Mouse (Mus musculus) midbrain, embryonic 15.5 days (tissue): ENCODE measurements around the gene Neb. TPM values are rescaled to one million over a fixed set of nuclear protein-coding genes. Genes with fewer than 3 reads are reported as not detected.
"Not testable (repeated sequence)": the region's sequence is repeated elsewhere in the genome, so short reads cannot be mapped to it uniquely, and the experiment has no call there.

Experiments
- ATAC-seq: fragments of 200-750 bp; cut with Nextera tagmentation; replicated peaks from 2 replicates; pipeline ENCODE4 v1.8.0; 2017; ENCODE audit warnings: moderate TSS enrichment
- H3K27ac ChIP-seq: fragments of 300-500 bp; sonication (generic); 2 replicates; pipeline ENCODE4 v1.5.1; 2015; ENCODE audit warnings: mild to moderate bottlenecking, inconsistent platforms
- H3K27me3 ChIP-seq: fragments of 300-500 bp; sonication (generic); replicated peaks from 2 replicates; pipeline ENCODE4 v1.6.1; 2015; ENCODE audit warnings: inconsistent platforms
- H3K36me3 ChIP-seq: fragments of 300-500 bp; sonication (generic); replicated peaks from 2 replicates; pipeline ENCODE4 v1.6.1; 2015; ENCODE audit warnings: inconsistent platforms
- H3K4me1 ChIP-seq: fragments of 300-500 bp; sonication (generic); 2 replicates; pipeline ENCODE4 v1.6.1; 2015; ENCODE audit warnings: inconsistent platforms
- H3K4me2 ChIP-seq: fragments of 300-500 bp; sonication (generic); 2 replicates; pipeline ENCODE4 v1.6.1; 2015; ENCODE audit warnings: inconsistent platforms, mild to moderate bottlenecking, moderate library complexity
- H3K4me3 ChIP-seq: fragments of 300-500 bp; sonication (generic); 2 replicates; pipeline ENCODE4 v1.5.1; 2015; ENCODE audit warnings: mild to moderate bottlenecking, inconsistent platforms
- H3K9ac ChIP-seq: fragments of 300-500 bp; sonication (generic); 2 replicates; pipeline ENCODE4 v1.6.1; 2015; ENCODE audit warnings: mild to moderate bottlenecking, inconsistent platforms
- H3K9me3 ChIP-seq: fragments of 300-500 bp; sonication (generic); 2 replicates; pipeline ENCODE4 v1.6.1; 2016; ENCODE audit warnings: inconsistent platforms
- whole genome bisulfite sequencing: fragments of 180-500 bp; shearing (Covaris S2); methylation state at CpG from one replicate; pipeline ENCODE4 v1.1.7; 2015; ENCODE audit warnings: mixed read lengths; 5-methylcytosine and 5-hydroxymethylcytosine counted together
- microRNA-seq: library from miRNA; unstranded; fragments of <30 nt; microRNA quantifications from one replicate; pipeline ENCODE4, GENCODE M21; 2016
- polyA plus RNA-seq: library from polyadenylated mRNA; unstranded; fragments of >200 nt; fragmentation: Nextera tagmentation; extraction: Ambion mirVana; gene quantifications from 2 replicates; pipeline ENCODE4 v1.2.1, GENCODE M21; 2015

Gene Neb
- polyA plus RNA-seq, 1 experiment from 2014 or later = 0.65 TPM

GRCm38 (mm10) chr2:52133351-52133750 lies 244.9 kb downstream of the Neb start:
- H3K4me2 ChIP-seq = no peak overlapping the region

GRCm38 (mm10) chr2:52131370-52131769 lies 246.9 kb downstream of the Neb start:
- not testable (repeated sequence) for H3K9ac ChIP-seq, H3K9me3 ChIP-seq, H3K36me3 ChIP-seq, H3K4me3 ChIP-seq, ATAC-seq, H3K4me1 ChIP-seq, H3K4me2 ChIP-seq, H3K27me3 ChIP-seq, H3K27ac ChIP-seq
- WGBS = 97% methylated on average over 20 of the region's 20 CpGs

More at GRCm38 (mm10) chr2:52133351-52133750, 244.9 kb downstream of the Neb start:
- no peaks in the 10 kb centered on the region for H3K27me3 ChIP-seq
- no peaks in the 10 kb centered on the region for H3K9me3 ChIP-seq
- 92% methylated on average over 2 of the region's 2 CpGs for WGBS
- H3K4me3 ChIP-seq = no peak overlapping the region
- H3K9ac ChIP-seq = no peak overlapping the region
- H3K27ac ChIP-seq = no peak overlapping the region
- no peaks in the 10 kb centered on the region for H3K36me3 ChIP-seq
- no peak for ATAC-seq
- H3K4me1 ChIP-seq = no peaks in the 10 kb centered on the region

GRCm38 (mm10) chr2:52114086-52114485 lies 264.2 kb downstream of the Neb start:
- Histone ChIP-seq H3K27me3 (no peaks in the 10 kb centered on the region), H3K4me3 (no peak overlapping the region), H3K9ac (no peak overlapping the region), H3K27ac (no peak overlapping the region), H3K9me3 (no peaks in the 10 kb centered on the region), H3K4me1 (no peaks in the 10 kb centered on the region), H3K36me3 (peaks cover 43% of the 10 kb centered on the region), H3K4me2 (no peak overlapping the region)
- WGBS = 94% methylated on average over 1 of the region's 1 CpGs
- ATAC-seq = no peak

Small RNA genes within 50 kb of the gene (microRNA-seq; reads per million reads assigned to microRNA genes)
- not detected for gene Gm22095

Other genes with a start within 250 kb of the Neb start
- 37.3 and 40.2 TPM in 2 replicates for gene Arl5a, start 46.4 kb upstream of the Neb start, polyA plus RNA-seq